Comparison of ENCODE assay signal across 13 mouse cellular contexts in the genomic region with DNA sequence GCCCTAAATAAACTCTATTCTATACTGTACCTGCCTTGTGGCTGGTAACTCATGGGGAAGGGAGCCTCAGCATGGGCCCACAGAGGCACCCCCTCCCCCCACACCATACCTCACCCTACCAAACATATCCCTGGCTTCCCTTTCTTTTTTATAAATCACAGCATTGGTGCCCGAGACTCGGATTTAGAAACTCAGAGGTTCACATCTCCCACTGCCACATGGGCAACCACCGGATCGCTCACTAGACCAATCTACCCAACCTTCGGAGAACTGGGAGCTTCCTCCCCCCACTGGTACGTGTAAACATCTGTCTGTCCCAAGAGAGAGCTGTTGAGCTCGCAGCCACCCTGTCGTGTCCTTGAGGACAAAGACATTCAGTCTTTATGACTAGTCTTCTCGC. TPM values are rescaled to one million over a fixed set of nuclear protein-coding genes. Genes with fewer than 3 reads are reported as not detected.
DNase-seq lines count a peak whose midpoint lies in the region; ATAC-seq and TF ChIP-seq lines count a peak whose summit lies in the region.
"Had no signal": no experiment of that assay in that cellular context is flagged by ENCODE, and none has a peak within 500 bp of the region (broad histone marks: within the 10 kb centered on the region; RNA-seq: fewer than 3 reads in every experiment).

No protein-coding gene starts in this region.

- no peak for TF ChIP-seq CTCF in stomach, postnatal 0 days (IDR thresholded peaks at IDR 0.05; ENCODE audit: low read depth)
- no peak for TF ChIP-seq CTCF in forebrain, postnatal 0 days (IDR thresholded peaks at IDR 0.05; ENCODE audit: low read depth)

- H3K4me2 ChIP-seq in stomach, embryonic 14.5 days (replicated peaks; ENCODE audit: low read depth, low read length): peak overlapping the region; percentile 74
- no peak overlapping the region for H3K4me2 ChIP-seq in stomach, postnatal 0 days (replicated peaks; ENCODE audit: low read depth)
- H3K4me2 ChIP-seq in forebrain, postnatal 0 days (ENCODE audit: low read depth): peak overlapping the region; percentile 56

- WGBS in stomach, embryonic 14.5 days: 44% methylated on average over 9 of the region's 9 CpGs
- 55% methylated on average over 9 of the region's 9 CpGs for WGBS in stomach, postnatal 0 days
- 23% methylated on average over 9 of the region's 9 CpGs for WGBS in forebrain, postnatal 0 days
- WGBS in midbrain, embryonic 10.5 days: 25% methylated on average over 9 of the region's 9 CpGs

- no peaks in the 10 kb centered on the region for H3K27me3 ChIP-seq in stomach, embryonic 14.5 days (ENCODE audit: control insufficient read depth, insufficient read depth, low read length)
- no peaks in the 10 kb centered on the region for H3K27me3 ChIP-seq in stomach, postnatal 0 days (ENCODE audit: control insufficient read depth, insufficient read depth, low read length)
- H3K27me3 ChIP-seq in forebrain, postnatal 0 days (ENCODE audit: insufficient read depth, low read length): no peaks in the 10 kb centered on the region
- no peaks in the 10 kb centered on the region for H3K27me3 ChIP-seq in midbrain, embryonic 10.5 days (ENCODE audit: low read depth, poor library complexity, severe bottlenecking)

- no peak overlapping the region for H3K9ac ChIP-seq in stomach, embryonic 14.5 days (replicated peaks; ENCODE audit: low read depth, low read length)
- no peak overlapping the region for H3K9ac ChIP-seq in stomach, postnatal 0 days (ENCODE audit: low read length)
- peak overlapping the region; percentile 52 for H3K9ac ChIP-seq in forebrain, postnatal 0 days

- DNase-seq in stomach, postnatal 0 days (ENCODE audit: low spot score): no peak
- DNase-seq in forebrain, postnatal 0 days: peak; percentile 4
- peak; percentile 16 for DNase-seq in midbrain, embryonic 10.5 days (ENCODE audit: low spot score)
- no peak for DNase-seq in layer of hippocampus, postnatal 14 days (ENCODE audit: low spot score in 2 of 2)
- DNase-seq in lung, postnatal 25 days (ENCODE audit: low spot score): no peak
- DNase-seq: gastrocnemius, postnatal 14 days; kidney, adult 18-20 months; thymus, postnatal 4 days had no signal

- H3K36me3 ChIP-seq in stomach, embryonic 14.5 days (ENCODE audit: control insufficient read depth, insufficient read depth, low read length): no peaks in the 10 kb centered on the region
- H3K36me3 ChIP-seq in stomach, postnatal 0 days (ENCODE audit: control insufficient read depth, insufficient read depth, low read length): no peaks in the 10 kb centered on the region
- H3K36me3 ChIP-seq in forebrain, postnatal 0 days (ENCODE audit: insufficient read depth): no peaks in the 10 kb centered on the region
- H3K36me3 ChIP-seq in midbrain, embryonic 10.5 days: no peaks in the 10 kb centered on the region

- no peak for TF ChIP-seq EP300 in stomach, postnatal 0 days (optimal IDR thresholded peaks at IDR 0.05)

- no peak for ATAC-seq in stomach, embryonic 14.5 days (ENCODE audit: insufficient number of reproducible peaks, insufficient read depth, low FRiP score, low read depth)
- ATAC-seq in stomach, postnatal 0 days (ENCODE audit: low FRiP score, low TSS enrichment): no peak
- no peak for ATAC-seq in forebrain, postnatal 0 days
- no peak for ATAC-seq in inflammation-experienced regulatory T-cells, adult 6 months

- H3K4me1 ChIP-seq in stomach, embryonic 14.5 days (ENCODE audit: control insufficient read depth, insufficient read depth, low read length): peaks cover 3% of the 10 kb centered on the region; the same call in 1 of the 2 replicates
- H3K4me1 ChIP-seq in stomach, postnatal 0 days (replicated peaks; ENCODE audit: control insufficient read depth, insufficient read depth): no peaks in the 10 kb centered on the region; the same call in 1 of the 2 replicates
- H3K4me1 ChIP-seq in forebrain, postnatal 0 days (ENCODE audit: insufficient read depth): peaks cover 3% of the 10 kb centered on the region; the same call in 1 of the 2 replicates
- peaks cover 37% of the 10 kb centered on the region for H3K4me1 ChIP-seq in midbrain, embryonic 10.5 days

- no peaks in the 10 kb centered on the region for H3K9me3 ChIP-seq in stomach, embryonic 14.5 days (ENCODE audit: control insufficient read depth, low read depth, low read length)
- H3K9me3 ChIP-seq in stomach, postnatal 0 days (ENCODE audit: control insufficient read depth, low read length): no peaks in the 10 kb centered on the region
- H3K9me3 ChIP-seq in forebrain, postnatal 0 days (ENCODE audit: low read length): no peaks in the 10 kb centered on the region
- no peaks in the 10 kb centered on the region for H3K9me3 ChIP-seq in midbrain, embryonic 10.5 days (replicated peaks)

- no peak overlapping the region for H3K27ac ChIP-seq in stomach, embryonic 14.5 days (ENCODE audit: low read length)
- no peak overlapping the region for H3K27ac ChIP-seq in stomach, postnatal 0 days (replicated peaks)
- H3K27ac ChIP-seq in forebrain, postnatal 0 days (ENCODE audit: low read depth, low read length): peak overlapping the region; percentile 64; the same call in 1 of the 2 replicates
- peak overlapping the region; percentile 86 for H3K27ac ChIP-seq in midbrain, embryonic 10.5 days (replicated peaks)

- no peak overlapping the region for H3K4me3 ChIP-seq in stomach, embryonic 14.5 days (ENCODE audit: low read depth, low read length)
- no peak overlapping the region for H3K4me3 ChIP-seq in stomach, postnatal 0 days (ENCODE audit: low read depth, low read length)
- peak overlapping the region; percentile 42 for H3K4me3 ChIP-seq in forebrain, postnatal 0 days (ENCODE audit: low read depth, low read length)
- peak overlapping the region; percentile 59 for H3K4me3 ChIP-seq in midbrain, embryonic 10.5 days

RNA-seq across cellular contexts. Expression of a gene that starts 3.9 kb away (rescaled TPM):
- polyA plus RNA-seq in stomach, embryonic 14.5 days (2014; fragmentation: Nextera tagmentation; extraction: Ambion mirVana): 32.9 and 34.7 TPM in 2 replicates
- 21.7 and 22.3 TPM in 2 replicates for polyA plus RNA-seq in stomach, postnatal 0 days (2015; fragmentation: Nextera tagmentation; extraction: Ambion mirVana)
- 18.7 and 19.6 TPM in 2 replicates for total RNA-seq in forebrain, postnatal 0 days (2014; rRNA removed)
- polyA plus RNA-seq in forebrain, postnatal 0 days (2015; fragmentation: Nextera tagmentation; extraction: Ambion mirVana): 27.1 and 31.1 TPM in 2 replicates
- polyA plus RNA-seq in midbrain, embryonic 10.5 days (2016; fragmentation: Nextera tagmentation; extraction: Ambion mirVana): 44.7 and 49.5 TPM in 2 replicates
- polyA plus RNA-seq in inflammation-experienced regulatory T-cells, adult 6 months (2017; shearing (Covaris generic)): 10 to 100 TPM; 66.6 to 71.2 (median 69.7) TPM
- 10 to 100 TPM; 31.8 to 33.4 TPM for total RNA-seq in layer of hippocampus, postnatal 14 days (2021)

RNA-seq across cellular contexts. Expression of a gene that starts 6.6 kb away (rescaled TPM):
- polyA plus RNA-seq in stomach, embryonic 14.5 days (2014; fragmentation: Nextera tagmentation; extraction: Ambion mirVana): 1.9 and 3.0 TPM in 2 replicates
- 0.30 and 0.42 TPM in 2 replicates for polyA plus RNA-seq in stomach, postnatal 0 days (2015; fragmentation: Nextera tagmentation; extraction: Ambion mirVana)
- total RNA-seq in forebrain, postnatal 0 days (2014; rRNA removed): 0.85 and 2.0 TPM in 2 replicates
- polyA plus RNA-seq in forebrain, postnatal 0 days (2015; fragmentation: Nextera tagmentation; extraction: Ambion mirVana): 0.41 and 0.74 TPM in 2 replicates
- 3.2 and 3.6 TPM in 2 replicates for polyA plus RNA-seq in midbrain, embryonic 10.5 days (2016; fragmentation: Nextera tagmentation; extraction: Ambion mirVana)
- polyA plus RNA-seq in inflammation-experienced regulatory T-cells, adult 6 months (2017; shearing (Covaris generic)): 1 to 10 TPM in 1 of 3 experiments, under 1 TPM in 2; 0.16 to 2.1 (median 0.93) TPM
- total RNA-seq in layer of hippocampus, postnatal 14 days (2021): under 1 TPM; 0.24 to 0.25 TPM

RNA-seq across cellular contexts. Expression of a gene that starts 35.7 kb away (rescaled TPM):
- polyA plus RNA-seq in stomach, embryonic 14.5 days (2014; fragmentation: Nextera tagmentation; extraction: Ambion mirVana): not detected in 2 replicates
- polyA plus RNA-seq in stomach, postnatal 0 days (2015; fragmentation: Nextera tagmentation; extraction: Ambion mirVana): not detected in 2 replicates
- not detected in 2 replicates for total RNA-seq in forebrain, postnatal 0 days (2014; rRNA removed)
- not detected in 2 replicates for polyA plus RNA-seq in forebrain, postnatal 0 days (2015; fragmentation: Nextera tagmentation; extraction: Ambion mirVana)
- polyA plus RNA-seq in midbrain, embryonic 10.5 days (2016; fragmentation: Nextera tagmentation; extraction: Ambion mirVana): not detected in 2 replicates
- not detected for polyA plus RNA-seq in inflammation-experienced regulatory T-cells, adult 6 months (2017; shearing (Covaris generic))
- total RNA-seq in layer of hippocampus, postnatal 14 days (2021): not detected
- total RNA-seq: gastrocnemius, postnatal 14 days; monocyte, adult 5-6 weeks had no signal
- polyA plus RNA-seq: liver, embryonic 16.5 days; spleen, adult 2 months had no signal

Comparison
In these comparisons a context has a peak if more than half of its experiments do, and no peak if none do; other contexts are left out.
1. H3K27ac ChIP-seq: peak in forebrain, postnatal 0 days (single experiment) and midbrain, embryonic 10.5 days (single experiment); none in stomach, embryonic 14.5 days (single experiment) and stomach, postnatal 0 days (single experiment).
2. H3K4me3 ChIP-seq: peak in forebrain, postnatal 0 days (single experiment) and midbrain, embryonic 10.5 days (single experiment); none in stomach, embryonic 14.5 days (single experiment) and stomach, postnatal 0 days (single experiment).
3. DNase-seq: peak in forebrain, postnatal 0 days (single experiment) and midbrain, embryonic 10.5 days (single experiment); none in stomach, postnatal 0 days (single experiment), layer of hippocampus, postnatal 14 days (0 of 2) and lung, postnatal 25 days (single experiment).